Mouse (Mus musculus) kidney, adult 2 months (tissue): ENCODE data around the gene 4930469K13Rik.

Experiments used
- CTCF ChIP-seq: fragments of 200-500 bp; conservative IDR thresholded peaks from 2 replicates; pipeline ENCODE4 v1.5.1; 2011; ENCODE audit warnings: low read depth, mild to moderate bottlenecking, control low read depth, low read length, moderate library complexity, mixed read lengths; ENCODE audit not compliant: insufficient read depth, insufficient read length
- POLR2A ChIP-seq: fragments of 200-500 bp; IDR thresholded peaks from one replicate; pipeline ENCODE4 v1.6.1; 2011; ENCODE audit warnings: low read depth, low read length, control low read depth

GRCm38 (mm10) chr11:33980146-33980545 is 118.2 kb downstream of the 4930469K13Rik start:
- TF ChIP-seq POLR2A: no peak
- no peak for TF ChIP-seq CTCF
